Mouse (Mus musculus) 3134 (cell line): ENCODE results near the gene Arhgef3.

Source experiments
- DNase-seq: peaks from one replicate; pipeline ENCODE4 v3.0.0-alpha.2; 2011; ENCODE audit warnings: low spot score; ENCODE audit not compliant: insufficient read length; ENCODE audit errors: extremely low read depth

Gene Arhgef3

DNA sequence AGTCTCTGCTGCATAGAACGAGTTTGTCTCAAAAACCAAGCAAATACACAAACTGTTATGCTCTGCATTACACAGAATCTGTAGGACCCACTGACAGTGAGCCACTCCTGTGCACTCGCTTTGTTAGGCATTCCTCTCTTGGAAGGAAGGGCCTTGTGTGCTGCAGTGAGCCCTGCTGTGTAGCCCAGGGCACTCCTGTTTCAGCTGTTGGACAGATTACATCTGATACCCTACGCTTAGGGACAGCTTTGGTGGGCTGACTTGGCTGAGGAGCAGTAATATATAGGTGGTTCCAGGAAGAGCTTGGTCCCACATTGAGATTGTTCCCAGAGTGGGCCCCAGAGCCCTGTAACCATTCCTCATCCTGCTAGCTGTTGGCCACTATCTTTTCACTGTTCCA lies 43.4 kb downstream of the Arhgef3 start:
- no peak for DNase-seq

GRCm38 (mm10) chr14:27158782-27159181 lies 44.1 kb downstream of the Arhgef3 start:
- DNase-seq, result no peak

- no peak for DNase-seq
Measured at GRCm38 (mm10) chr14:27160762-27161161, 46.1 kb downstream of the Arhgef3 start.

- no peak for DNase-seq
Measured at GRCm38 (mm10) chr14:27164639-27165038, 49.9 kb downstream of the Arhgef3 start.

DNA sequence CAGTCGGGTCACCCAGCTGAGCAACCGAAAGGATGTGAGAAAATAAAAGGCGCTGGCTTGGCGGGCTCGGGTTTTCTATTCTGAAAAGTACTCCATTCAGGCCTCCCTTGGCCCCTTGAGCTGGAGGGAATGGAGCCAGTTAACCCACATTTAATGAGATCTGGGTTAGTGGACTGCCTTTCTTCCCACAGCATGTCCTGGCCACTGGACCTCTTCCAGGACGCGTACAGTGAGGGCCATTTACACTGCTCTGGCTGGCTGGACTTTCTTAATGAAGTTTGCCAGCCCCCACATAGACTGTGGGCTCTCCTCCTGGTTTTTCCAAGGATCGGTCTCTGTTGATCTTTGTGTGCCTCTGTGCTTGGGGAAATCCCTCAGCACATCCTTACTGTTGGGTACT lies 52.1 kb downstream of the Arhgef3 start:
- no peak for DNase-seq

DNA sequence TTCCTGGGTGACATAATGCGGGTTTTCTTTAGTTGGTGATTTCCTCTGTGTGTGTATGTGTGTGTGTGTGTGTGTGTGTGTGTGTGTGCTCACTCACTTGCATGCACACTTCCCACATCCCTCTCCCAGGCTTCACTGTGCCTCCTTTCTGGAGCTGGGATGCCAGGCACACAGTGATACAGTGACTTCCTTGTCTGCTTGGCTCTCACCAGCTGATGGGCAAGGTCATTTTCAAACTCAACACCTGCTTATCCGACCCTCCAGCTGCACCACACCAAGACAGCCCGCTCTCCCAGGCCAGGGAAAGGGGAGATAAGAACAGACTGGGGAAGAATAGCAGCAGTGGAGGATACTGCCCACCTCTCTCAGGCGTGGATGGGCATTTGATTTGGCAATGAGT lies 52.5 kb downstream of the Arhgef3 start:
- no peak for DNase-seq

GRCm38 (mm10) chr14:27168387-27168786 lies 53.7 kb downstream of the Arhgef3 start:
- DNase-seq, result no peak

DNA sequence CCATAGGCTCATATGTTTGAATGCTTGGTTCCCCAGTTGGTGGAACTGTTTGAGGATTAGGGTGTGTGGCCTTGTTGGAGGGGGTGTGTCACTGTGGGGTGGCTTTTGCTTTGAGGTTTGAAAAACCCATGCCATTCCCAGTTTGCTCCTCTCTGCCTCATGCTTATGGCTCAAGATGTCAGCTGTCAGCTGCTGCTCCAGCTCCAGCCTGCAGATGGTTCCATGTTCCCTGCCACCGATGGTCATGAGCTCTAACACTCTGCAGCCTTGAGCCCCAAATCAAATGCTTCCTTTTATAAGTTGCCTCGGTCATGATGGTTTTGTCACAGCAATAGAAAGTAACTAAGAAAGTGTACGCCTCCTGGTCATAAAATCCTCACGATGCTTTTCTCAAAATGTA lies 54.6 kb downstream of the Arhgef3 start:
- DNase-seq, result no peak

DNA sequence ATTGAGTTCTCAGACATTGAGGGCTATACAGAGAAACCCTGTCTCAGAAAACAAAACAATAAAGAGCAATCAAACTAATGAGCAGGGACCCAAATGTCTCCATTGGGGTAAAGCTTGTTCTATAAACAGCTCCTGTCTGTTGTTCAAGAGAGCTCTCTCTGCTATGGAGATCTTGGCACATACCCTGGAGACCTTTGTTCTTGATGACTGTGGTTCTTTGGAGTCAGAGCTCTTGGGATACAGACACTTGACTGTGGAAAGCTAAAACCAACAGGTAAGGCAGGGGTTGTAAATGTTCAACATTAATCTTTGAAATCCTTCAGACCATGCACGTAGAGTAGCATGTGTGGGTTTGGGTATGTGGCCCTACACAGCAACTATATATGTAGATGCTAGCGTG lies 55.7 kb downstream of the Arhgef3 start:
- no peak for DNase-seq

DNA sequence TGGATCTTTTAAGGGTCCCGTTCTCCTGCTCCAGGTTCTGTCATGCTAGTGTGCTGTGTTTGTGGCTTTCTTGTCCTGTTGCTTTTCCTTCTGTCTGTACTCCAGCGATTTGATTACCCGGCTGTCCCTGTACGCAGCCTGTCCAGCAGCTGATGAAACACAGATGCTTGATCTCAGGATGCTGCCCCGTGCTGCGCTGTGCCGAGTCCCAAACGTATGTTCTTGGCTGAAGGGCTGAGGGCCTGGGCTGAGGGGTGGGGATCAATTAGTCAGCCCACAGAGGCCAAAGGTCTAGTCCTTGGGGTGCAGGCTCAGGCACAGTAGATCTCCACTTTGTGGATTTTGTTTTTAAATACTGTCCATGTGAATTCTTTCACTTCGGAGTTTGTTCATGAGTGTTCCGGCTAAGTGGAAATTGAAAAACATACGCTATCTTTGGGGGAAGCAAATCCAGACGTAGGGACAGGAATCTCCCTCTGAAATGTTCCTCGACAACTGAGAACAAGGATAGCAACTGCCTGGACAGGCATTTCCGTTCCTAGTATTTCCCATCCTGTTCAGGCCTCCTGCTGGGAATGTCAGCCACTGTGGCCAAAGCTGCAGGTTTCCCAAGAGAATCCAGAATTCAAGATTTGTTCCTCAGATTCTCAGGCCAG lies 56.6 kb downstream of the Arhgef3 start:
- no peak for DNase-seq

DNA sequence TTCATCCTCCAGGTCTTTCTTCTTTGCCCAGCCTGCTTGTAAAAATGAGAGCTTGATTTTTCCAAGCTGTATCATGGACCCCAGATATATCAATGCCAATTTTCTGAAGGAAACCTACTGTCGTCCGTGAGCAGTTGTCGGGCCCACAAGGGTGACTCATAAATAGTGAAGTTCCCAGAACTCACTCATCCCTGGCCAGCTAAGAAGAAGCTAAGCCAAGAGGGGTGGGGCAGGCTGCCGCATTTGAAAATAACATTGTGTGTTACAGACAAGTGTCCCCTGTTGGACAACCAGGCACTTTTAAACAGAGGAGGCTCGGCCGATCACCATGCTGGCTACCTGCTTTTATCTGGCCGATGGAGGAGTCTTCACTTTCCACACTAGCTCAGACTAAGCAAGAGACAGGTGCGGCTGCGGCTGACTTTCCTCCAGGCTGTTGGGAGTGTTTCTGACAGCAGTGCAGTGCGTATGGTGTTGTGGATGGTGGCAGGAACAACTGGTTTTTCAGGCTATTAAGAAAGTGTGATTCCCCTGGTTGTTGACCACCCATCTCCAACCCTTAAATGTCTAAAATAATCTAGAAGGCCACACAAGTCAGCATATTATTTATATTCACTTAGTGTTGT lies 58.6 kb downstream of the Arhgef3 start:
- peak; percentile 64 for DNase-seq

DNA sequence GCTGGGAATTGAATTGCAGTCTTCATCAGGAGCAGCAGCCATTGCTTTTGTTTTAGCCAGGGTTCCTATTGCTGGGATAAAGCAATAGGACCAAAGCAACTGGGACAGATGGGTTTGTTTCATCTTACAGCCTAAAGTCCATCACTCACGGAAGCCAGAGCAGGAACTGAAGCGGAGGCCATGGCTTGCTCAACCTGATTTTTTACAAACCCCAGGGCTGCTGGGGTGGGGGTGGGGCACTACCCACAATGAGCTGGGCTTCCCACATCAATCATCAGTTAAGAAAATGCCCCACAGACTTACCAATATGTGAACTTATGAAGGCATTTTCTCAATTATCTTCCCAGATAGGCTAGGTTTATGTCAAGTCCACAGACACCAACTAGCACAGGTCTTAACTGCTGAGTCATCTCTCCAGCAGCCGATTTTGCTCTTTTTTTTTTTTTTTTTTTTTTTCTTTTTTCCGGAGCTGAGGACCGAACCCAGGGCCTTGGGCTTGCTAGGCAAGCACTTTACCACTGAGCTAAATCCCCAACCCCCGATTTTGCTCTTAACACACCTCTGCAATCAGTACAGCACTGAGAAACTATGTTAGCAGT lies 59.6 kb downstream of the Arhgef3 start:
- DNase-seq, result peak; percentile 30

DNA sequence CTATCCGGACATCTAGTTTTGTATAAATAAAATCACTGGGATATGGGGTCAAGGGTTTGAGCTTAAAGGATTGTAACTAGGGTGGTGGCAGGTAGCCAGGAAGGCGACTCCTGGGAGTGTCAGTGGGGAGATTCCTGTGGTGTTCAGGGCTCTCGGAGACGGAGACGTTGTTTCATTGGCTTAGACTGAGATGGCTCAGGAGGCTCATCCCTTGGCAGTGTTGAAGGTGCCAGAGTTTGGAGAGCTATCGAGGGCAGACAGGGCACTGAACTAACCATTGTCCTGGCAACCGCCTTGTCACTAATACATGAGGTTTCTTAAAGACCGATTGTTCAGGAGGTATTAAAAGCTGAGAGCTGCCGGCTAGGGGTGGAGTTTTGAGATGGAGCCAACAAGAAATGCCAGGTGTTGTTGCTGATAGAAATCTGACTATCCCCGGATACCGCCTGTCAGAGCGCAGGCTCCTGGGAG lies 60.2 kb downstream of the Arhgef3 start:
- peak; percentile 62 for DNase-seq

DNA sequence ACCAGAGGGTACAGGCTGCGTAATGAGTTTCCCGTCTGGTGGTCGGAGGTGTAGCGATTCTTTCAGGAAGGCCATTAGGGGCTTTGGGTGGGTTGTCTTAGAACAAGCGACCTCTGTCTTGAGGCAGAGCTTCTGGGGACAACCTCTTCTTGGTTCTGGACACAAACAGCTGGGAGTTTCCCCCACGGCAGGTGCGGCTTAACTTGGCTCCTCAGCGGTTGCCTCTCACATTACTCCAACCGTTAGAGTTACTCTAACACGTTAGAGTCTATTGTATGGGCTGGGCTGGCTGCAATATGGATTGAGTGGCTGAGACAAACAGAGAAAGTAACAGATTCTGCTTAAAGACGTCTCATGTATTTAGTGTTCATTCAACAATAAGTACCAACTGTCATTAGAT lies 60.6 kb downstream of the Arhgef3 start:
- no peak for DNase-seq

DNA sequence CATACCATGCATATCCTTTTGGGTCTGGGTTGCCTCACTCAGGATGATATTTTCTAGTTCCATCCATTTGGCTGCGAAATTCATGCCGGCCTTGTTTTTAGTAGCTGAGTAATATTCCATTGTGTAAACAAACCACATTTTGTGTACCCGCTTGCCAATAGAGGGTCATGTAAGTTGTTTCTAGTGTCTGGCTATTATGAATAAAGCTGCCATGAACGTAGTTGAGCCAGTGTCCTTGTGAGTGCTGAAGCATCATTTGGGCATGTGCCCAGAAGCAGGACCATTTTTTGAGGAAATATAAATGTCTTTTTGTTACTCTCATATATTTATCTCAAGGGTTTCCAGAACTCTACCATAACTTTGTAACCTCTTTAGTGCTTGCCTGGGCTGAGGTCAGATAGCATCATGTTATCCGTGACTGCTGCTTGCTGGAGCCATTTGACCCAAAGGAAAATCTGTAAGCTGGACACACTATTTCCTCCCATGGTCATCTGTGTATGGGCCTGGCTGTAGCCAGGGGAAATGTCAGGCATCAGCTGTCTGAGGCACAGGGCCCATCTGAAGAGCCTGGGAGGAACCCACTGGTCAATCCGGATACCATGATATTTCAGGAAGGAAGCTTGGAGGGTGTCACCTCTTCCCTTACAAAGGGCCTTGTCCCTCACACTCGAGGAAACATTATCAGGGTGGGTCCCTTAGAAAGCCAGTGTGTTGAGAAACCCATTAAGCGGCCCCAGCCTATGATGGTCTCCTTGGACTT lies 63.3 kb downstream of the Arhgef3 start:
- DNase-seq, result no peak

DNA sequence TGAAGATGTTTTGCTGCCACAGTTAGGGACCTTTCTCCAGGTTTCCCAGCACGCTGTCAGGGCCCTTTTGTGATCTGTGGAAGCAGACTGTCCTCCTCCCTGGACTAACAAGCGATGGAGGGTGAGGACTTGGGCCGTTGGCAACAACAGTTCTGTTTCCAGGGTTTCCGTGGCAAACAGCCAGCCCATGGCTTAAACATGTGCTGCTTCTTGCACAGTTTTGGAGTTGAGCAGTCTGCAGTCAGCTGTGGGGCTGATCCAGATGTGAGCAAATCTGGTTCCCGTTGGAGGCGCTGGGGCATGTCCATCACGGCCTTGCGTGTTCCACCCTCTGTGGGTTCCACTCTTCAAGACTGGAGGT lies 63.8 kb downstream of the Arhgef3 start:
- DNase-seq, result no peak

GRCm38 (mm10) chr14:27179771-27180170 lies 65.1 kb downstream of the Arhgef3 start:
- DNase-seq, result no peak

GRCm38 (mm10) chr14:27182059-27182458 lies 67.4 kb downstream of the Arhgef3 start:
- peak; percentile 36 for DNase-seq

- no peak for DNase-seq
Measured at GRCm38 (mm10) chr14:27182646-27183438, 68.1 kb downstream of the Arhgef3 start.

GRCm38 (mm10) chr14:27183501-27184230 lies 69.0 kb downstream of the Arhgef3 start:
- peak; percentile 28 for DNase-seq
